Mouse (Mus musculus): ENCODE data around the gene Boc. TPM values are rescaled to one million over a fixed set of nuclear protein-coding genes. Genes with fewer than 3 reads are reported as not detected.

Boc gene
- polyA plus RNA-seq, 1 experiment from 2014 or later, result 48.2 TPM

GRCm38 (mm10) chr16:44528955-44529354 lies 29.7 kb downstream of the Boc start:
- H3K4me2 ChIP-seq (ENCODE audit: low read depth), result no peak overlapping the region

GRCm38 (mm10) chr16:44527218-44527905 lies 31.3 kb downstream of the Boc start:
- Histone ChIP-seq H3K27ac (ENCODE audit: low read depth, low read length) (no peak overlapping the region), H3K27me3 (ENCODE audit: control insufficient read depth, insufficient read depth, low read length) (no peaks in the 10 kb centered on the region), H3K36me3 (ENCODE audit: control insufficient read depth, insufficient read depth, low read length) (peaks cover 3% of the 10 kb centered on the region; the same call in 1 of the 2 replicates), H3K9ac (ENCODE audit: low read length) (no peak overlapping the region; the same call in 1 of the 2 replicates), H3K4me3 (ENCODE audit: low read depth, low read length) (no peak overlapping the region), H3K9me3 (ENCODE audit: control insufficient read depth, low read length) (no peaks in the 10 kb centered on the region), H3K4me1 (ENCODE audit: control insufficient read depth, insufficient read depth, low read length) (peaks cover 41% of the 10 kb centered on the region), H3K4me2 (ENCODE audit: low read depth) (no peak overlapping the region)
- DNase-seq (ENCODE audit: low spot score), result no peak
- WGBS, result 63% methylated on average over 11 of the region's 11 CpGs
- ATAC-seq (ENCODE audit: insufficient read depth, low FRiP score, low TSS enrichment), result no peak

More at GRCm38 (mm10) chr16:44528955-44529354, 29.7 kb downstream of the Boc start:
- no peak overlapping the region for H3K9ac ChIP-seq (ENCODE audit: low read length)
- WGBS, result 92% methylated on average over 7 of the region's 7 CpGs
- H3K4me3 ChIP-seq (ENCODE audit: low read depth, low read length), result no peak overlapping the region
- no peak for DNase-seq (ENCODE audit: low spot score)
- peaks cover 44% of the 10 kb centered on the region for H3K4me1 ChIP-seq (ENCODE audit: control insufficient read depth, insufficient read depth, low read length)
- H3K36me3 ChIP-seq (ENCODE audit: control insufficient read depth, insufficient read depth, low read length), result peaks cover 5% of the 10 kb centered on the region; the same call in 1 of the 2 replicates
- no peak for ATAC-seq (ENCODE audit: insufficient read depth, low FRiP score, low TSS enrichment)
- no peaks in the 10 kb centered on the region for H3K27me3 ChIP-seq (ENCODE audit: control insufficient read depth, insufficient read depth, low read length)
- no peaks in the 10 kb centered on the region for H3K9me3 ChIP-seq (ENCODE audit: control insufficient read depth, low read length)
- H3K27ac ChIP-seq (ENCODE audit: low read depth, low read length), result no peak overlapping the region

DNA sequence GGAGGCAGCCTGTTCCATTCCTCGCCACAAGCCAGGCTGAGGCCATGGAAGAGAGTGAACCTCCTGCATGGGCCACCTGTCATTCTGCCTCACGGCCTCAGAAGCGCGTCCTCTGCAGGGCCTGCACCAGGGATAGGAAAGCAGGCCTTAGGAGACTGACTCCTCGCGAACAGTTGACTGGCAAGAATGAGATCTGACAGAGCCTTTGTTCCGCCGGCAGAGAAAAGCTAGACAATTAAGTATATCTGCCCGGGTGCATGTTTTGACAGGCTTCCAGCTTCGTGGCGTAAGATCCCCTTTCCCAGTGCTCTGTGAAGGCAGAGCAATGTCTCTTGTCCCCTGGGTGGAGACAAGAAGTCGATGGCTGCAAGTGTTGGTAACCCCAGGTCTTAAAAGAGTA lies 32.0 kb downstream of the Boc start:
- H3K4me3 ChIP-seq (ENCODE audit: low read depth, low read length), result no peak overlapping the region

GRCm38 (mm10) chr16:44526044-44526443 lies 32.7 kb downstream of the Boc start:
- Histone ChIP-seq H3K9ac (ENCODE audit: low read length) (no peak overlapping the region), H3K4me1 (ENCODE audit: control insufficient read depth, insufficient read depth, low read length) (peaks cover 38% of the 10 kb centered on the region), H3K9me3 (ENCODE audit: control insufficient read depth, low read length) (no peaks in the 10 kb centered on the region), H3K27ac (ENCODE audit: low read depth, low read length) (no peak overlapping the region), H3K4me3 (ENCODE audit: low read depth, low read length) (no peak overlapping the region), H3K36me3 (ENCODE audit: control insufficient read depth, insufficient read depth, low read length) (peaks cover 2% of the 10 kb centered on the region; the same call in 1 of the 2 replicates), H3K4me2 (ENCODE audit: low read depth) (no peak overlapping the region), H3K27me3 (ENCODE audit: control insufficient read depth, insufficient read depth, low read length) (no peaks in the 10 kb centered on the region)
- no peak for DNase-seq (ENCODE audit: low spot score)
- 84% methylated on average over 1 of the region's 1 CpGs for WGBS
- no peak for ATAC-seq (ENCODE audit: insufficient read depth, low FRiP score, low TSS enrichment)

More for the DNA sequence above, 32.0 kb downstream of the Boc start:
- DNase-seq (ENCODE audit: low spot score), result peak; percentile 48
- H3K27me3 ChIP-seq (ENCODE audit: control insufficient read depth, insufficient read depth, low read length), result no peaks in the 10 kb centered on the region
- ATAC-seq (ENCODE audit: insufficient read depth, low FRiP score, low TSS enrichment), result no peak
- H3K27ac ChIP-seq (ENCODE audit: low read depth, low read length), result peak overlapping the region; percentile 31
- H3K36me3 ChIP-seq (ENCODE audit: control insufficient read depth, insufficient read depth, low read length), result no peaks in the 10 kb centered on the region; the same call in 1 of the 2 replicates
- no peak overlapping the region for H3K4me2 ChIP-seq (ENCODE audit: low read depth)
- peaks cover 41% of the 10 kb centered on the region for H3K4me1 ChIP-seq (ENCODE audit: control insufficient read depth, insufficient read depth, low read length)
- H3K9ac ChIP-seq (ENCODE audit: low read length), result no peak overlapping the region
- WGBS, result 11% methylated on average over 12 of the region's 12 CpGs
- no peaks in the 10 kb centered on the region for H3K9me3 ChIP-seq (ENCODE audit: control insufficient read depth, low read length)

GRCm38 (mm10) chr16:44523595-44523994 lies 35.1 kb downstream of the Boc start:
- Histone ChIP-seq H3K27me3 (ENCODE audit: control insufficient read depth, insufficient read depth, low read length) (no peaks in the 10 kb centered on the region), H3K4me2 (ENCODE audit: low read depth) (no peak overlapping the region), H3K9ac (ENCODE audit: low read length) (no peak overlapping the region), H3K4me3 (ENCODE audit: low read depth, low read length) (no peak overlapping the region), H3K9me3 (ENCODE audit: control insufficient read depth, low read length) (no peaks in the 10 kb centered on the region), H3K27ac (ENCODE audit: low read depth, low read length) (no peak overlapping the region), H3K36me3 (ENCODE audit: control insufficient read depth, insufficient read depth, low read length) (peaks cover 9% of the 10 kb centered on the region), H3K4me1 (ENCODE audit: control insufficient read depth, insufficient read depth, low read length) (peaks cover 20% of the 10 kb centered on the region)
- ATAC-seq (ENCODE audit: insufficient read depth, low FRiP score, low TSS enrichment) (no peak), DNase-seq (ENCODE audit: low spot score) (no peak)
- 76% methylated on average over 7 of the region's 7 CpGs for WGBS

GRCm38 (mm10) chr16:44516498-44516897 lies 42.2 kb downstream of the Boc start:
- Histone ChIP-seq H3K36me3 (ENCODE audit: control insufficient read depth, insufficient read depth, low read length) (peaks cover 21% of the 10 kb centered on the region), H3K4me2 (ENCODE audit: low read depth) (no peak overlapping the region), H3K27ac (ENCODE audit: low read depth, low read length) (no peak overlapping the region), H3K4me3 (ENCODE audit: low read depth, low read length) (no peak overlapping the region), H3K9ac (ENCODE audit: low read length) (no peak overlapping the region), H3K4me1 (ENCODE audit: control insufficient read depth, insufficient read depth, low read length) (no peaks in the 10 kb centered on the region), H3K9me3 (ENCODE audit: control insufficient read depth, low read length) (no peaks in the 10 kb centered on the region), H3K27me3 (ENCODE audit: control insufficient read depth, insufficient read depth, low read length) (no peaks in the 10 kb centered on the region)
- WGBS, result 84% methylated on average over 6 of the region's 6 CpGs
- ATAC-seq (ENCODE audit: insufficient read depth, low FRiP score, low TSS enrichment), result no peak
- DNase-seq (ENCODE audit: low spot score), result no peak

- H3K36me3 ChIP-seq (ENCODE audit: control insufficient read depth, insufficient read depth, low read length), result peaks cover 13% of the 10 kb centered on the region
- H3K4me3 ChIP-seq (ENCODE audit: low read depth, low read length), result no peak overlapping the region
- H3K9ac ChIP-seq (ENCODE audit: low read length), result no peak overlapping the region
- H3K27ac ChIP-seq (ENCODE audit: low read depth, low read length), result no peak overlapping the region
- no peaks in the 10 kb centered on the region for H3K27me3 ChIP-seq (ENCODE audit: control insufficient read depth, insufficient read depth, low read length)
- DNase-seq (ENCODE audit: low spot score), result no peak
- H3K4me2 ChIP-seq (ENCODE audit: low read depth), result no peak overlapping the region
- no peak for ATAC-seq (ENCODE audit: insufficient read depth, low FRiP score, low TSS enrichment)
- H3K4me1 ChIP-seq (ENCODE audit: control insufficient read depth, insufficient read depth, low read length), result no peaks in the 10 kb centered on the region
- H3K9me3 ChIP-seq (ENCODE audit: control insufficient read depth, low read length), result no peaks in the 10 kb centered on the region
- WGBS, result 74% methylated on average over 13 of the region's 13 CpGs
Measured at GRCm38 (mm10) chr16:44510521-44511213, 48.0 kb downstream of the Boc start.

GRCm38 (mm10) chr16:44509458-44510344 lies 49.0 kb downstream of the Boc start:
- no peaks in the 10 kb centered on the region for H3K4me1 ChIP-seq (ENCODE audit: control insufficient read depth, insufficient read depth, low read length)
- 85% methylated on average over 7 of the region's 7 CpGs for WGBS
- H3K36me3 ChIP-seq (ENCODE audit: control insufficient read depth, insufficient read depth, low read length), result peaks cover 17% of the 10 kb centered on the region
- ATAC-seq (ENCODE audit: insufficient read depth, low FRiP score, low TSS enrichment) (no peak), DNase-seq (ENCODE audit: low spot score) (no peak)
- H3K4me2 ChIP-seq (ENCODE audit: low read depth), result no peak overlapping the region
- H3K9me3 ChIP-seq (ENCODE audit: control insufficient read depth, low read length), result no peaks in the 10 kb centered on the region
- no peak overlapping the region for H3K27ac ChIP-seq (ENCODE audit: low read depth, low read length)
- no peaks in the 10 kb centered on the region for H3K27me3 ChIP-seq (ENCODE audit: control insufficient read depth, insufficient read depth, low read length)
- no peak overlapping the region for H3K9ac ChIP-seq (ENCODE audit: low read length)
- no peak overlapping the region for H3K4me3 ChIP-seq (ENCODE audit: low read depth, low read length)
